Mouse (Mus musculus): ENCODE measurements around the gene Samm50.
A peak's percentile ranks its signal among the peaks of the same experiment; 100 is the strongest.

Gene Samm50

DNA sequence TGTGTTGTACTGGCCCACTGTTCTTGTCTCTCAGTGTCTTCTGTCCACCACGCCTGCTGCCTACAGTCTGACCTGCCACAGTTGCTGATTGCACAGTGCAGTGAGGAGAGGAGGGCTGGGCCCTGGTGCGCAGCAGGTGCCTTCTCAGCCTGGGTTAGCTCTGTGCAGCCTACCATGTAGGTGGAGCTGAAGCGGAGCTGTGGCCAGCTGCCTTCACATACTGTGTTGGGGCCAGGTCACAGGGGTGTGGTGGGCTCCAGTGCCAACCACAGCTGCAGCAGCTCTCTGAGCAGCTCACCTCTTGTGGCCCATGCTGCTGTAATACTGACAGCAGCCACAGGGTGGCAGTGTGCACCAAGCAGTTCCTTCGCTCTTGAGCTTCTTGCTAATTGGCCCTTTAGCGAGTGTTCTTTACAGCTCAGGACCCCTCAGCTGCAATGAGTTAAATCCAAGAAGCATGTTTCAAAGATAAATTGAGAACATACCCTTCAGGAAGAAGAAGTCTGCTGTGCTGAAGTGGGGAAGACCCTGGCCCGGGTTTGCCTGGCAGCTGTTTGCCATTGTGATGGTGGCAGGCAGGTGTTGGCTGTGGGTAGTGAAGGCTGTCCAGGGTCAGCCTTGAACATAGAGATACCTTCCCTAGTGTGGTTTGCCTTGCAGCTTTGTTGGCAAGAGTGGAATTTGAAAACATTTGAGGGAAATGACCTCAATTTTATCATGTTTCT, 20.2 kb downstream of the Samm50 start:
- peak; percentile 90 to 93 for DNase-seq

GRCm38 (mm10) chr15:84212756-84213105, 20.7 kb downstream of the Samm50 start:
- DNase-seq: peak in 1 of 2 experiments; percentile 29

DNA sequence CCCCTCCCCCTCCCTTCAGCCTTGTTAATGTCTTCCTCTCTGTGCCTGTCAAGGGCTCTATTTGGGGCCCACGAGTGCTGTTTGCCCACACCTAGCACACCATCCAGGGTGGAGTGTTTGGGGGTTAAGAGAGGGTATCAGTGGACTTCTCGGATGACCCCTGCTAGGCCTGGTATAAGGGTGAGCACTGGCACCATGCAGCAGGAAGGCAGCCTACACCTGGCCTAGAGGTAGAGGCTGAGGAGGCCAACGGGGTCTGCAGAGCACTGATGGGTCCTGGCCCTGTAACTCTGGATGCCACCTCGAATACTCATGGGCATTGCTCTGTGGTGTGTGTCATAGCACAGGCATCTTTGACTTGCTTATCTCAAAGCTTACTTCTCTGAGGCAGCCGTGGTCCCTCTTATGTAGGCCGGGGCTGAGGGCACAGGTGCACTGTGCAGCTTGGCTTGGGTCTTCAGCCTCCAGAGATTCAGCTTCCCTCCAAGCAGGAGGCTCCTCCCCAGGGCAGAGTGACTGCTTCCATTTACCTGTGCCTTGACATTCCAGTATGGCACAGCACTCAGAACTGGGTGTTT, 21.2 kb downstream of the Samm50 start:
- no peak for DNase-seq

DNA sequence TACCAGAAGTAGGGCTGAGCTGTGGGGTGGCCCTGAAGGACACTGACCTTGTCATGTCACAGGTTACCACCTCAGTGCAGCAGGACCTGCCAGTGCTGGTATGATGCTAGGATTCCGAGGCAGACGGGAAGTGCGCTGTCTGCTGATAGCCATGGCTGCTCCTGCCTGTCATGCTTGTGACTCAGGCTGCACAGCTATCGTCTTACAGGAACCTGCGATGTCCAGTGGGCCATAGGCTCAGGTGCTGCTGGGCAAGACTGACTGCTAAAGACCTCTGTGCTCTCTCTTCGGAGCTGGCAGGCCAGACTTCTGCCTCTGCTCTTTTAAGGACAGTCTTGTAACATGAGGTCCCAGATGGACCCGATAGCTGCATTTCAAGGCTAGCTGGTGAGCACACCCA, 22.4 kb downstream of the Samm50 start:
- DNase-seq: no peak

DNA sequence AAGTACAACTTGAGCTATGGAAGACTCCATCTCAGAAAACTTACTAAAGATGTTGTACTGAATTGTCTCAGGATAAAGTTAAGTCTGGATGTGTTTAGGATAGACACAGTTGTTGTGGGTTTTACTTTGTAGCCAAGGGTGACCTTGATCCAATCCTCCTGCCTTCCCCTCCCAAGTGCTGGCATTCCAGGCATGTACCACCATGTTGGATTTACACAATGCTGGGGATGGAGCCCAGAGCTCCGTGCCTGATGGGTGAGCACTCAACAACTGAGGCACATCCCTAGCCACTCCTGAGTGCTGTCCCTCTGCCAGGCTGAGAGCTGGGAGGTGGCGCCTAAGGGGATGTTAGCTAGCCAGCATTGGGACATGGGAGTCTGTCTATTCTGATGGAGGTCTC, 23.2 kb downstream of the Samm50 start:
- DNase-seq: no peak

- DNase-seq: no peak
Observed at GRCm38 (mm10) chr15:84216026-84216425, 24.0 kb downstream of the Samm50 start.

DNA sequence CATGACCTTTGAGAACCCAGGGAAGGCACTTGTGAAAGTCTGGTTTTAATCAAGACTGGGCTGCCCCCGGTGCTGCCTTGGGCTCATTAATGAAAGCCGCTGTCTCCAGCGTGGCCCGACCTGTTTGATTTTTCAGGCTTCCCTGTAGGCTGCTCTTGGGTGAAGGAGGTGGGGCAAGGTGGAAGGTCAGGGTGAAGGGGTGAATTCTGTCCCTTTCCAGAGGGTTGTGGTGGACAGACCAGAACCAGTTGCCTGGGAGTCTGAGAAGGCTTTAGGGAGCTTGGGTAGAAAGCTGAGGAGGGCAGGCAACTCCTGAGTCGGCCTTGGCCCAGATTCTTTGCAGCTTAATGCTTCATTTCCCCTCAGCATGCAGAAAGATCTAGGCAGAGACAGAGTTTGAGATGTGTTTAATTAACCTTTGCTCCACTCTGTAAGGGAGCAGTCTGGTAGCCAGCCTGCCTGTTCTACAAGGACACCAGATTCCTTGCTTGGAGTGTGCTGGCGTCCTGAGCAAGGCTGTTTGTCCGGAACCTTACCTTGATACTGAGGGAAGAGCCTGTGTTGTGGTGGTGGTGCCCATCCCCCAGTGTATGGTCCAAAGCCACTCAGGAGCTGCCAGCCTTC, 24.5 kb downstream of the Samm50 start:
- DNase-seq: no peak

DNA sequence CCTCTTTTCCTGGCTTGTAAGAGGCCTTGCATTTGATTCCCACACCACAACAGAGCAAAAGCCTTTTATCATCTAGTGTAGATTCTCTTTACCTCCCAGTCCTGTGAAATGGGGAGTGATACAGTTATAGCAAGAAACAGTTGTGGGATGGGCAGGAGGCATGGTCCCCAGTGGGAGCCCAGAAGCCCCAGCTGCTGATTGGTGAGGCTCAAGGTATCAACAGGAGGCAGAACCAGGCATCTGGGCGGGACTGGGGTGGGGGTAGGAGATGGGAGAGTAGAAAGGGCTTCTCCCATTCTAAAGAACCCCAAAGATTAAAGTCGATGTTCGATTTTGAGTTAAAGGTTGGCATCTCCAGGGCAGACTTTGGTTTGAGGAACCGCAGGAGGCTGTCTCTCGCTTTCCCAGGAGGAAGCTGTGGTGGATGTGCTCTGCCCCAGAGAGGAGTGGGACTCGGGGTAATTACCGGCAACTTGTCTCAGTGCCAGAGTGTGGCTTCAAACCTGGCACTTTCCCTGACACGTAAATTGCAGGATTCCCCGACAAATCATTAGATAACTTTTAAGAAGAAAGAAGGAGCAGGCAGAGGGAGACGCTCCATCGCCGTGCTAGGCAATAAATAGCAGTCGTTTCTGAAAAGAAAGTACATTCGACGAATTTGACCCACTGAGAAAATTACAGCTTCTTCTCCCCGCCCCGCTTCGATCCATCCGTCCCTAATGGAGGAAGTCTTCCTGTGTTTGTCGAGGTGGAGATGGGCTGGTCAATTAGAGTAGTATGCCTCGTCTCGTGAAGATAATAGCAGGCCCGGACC, 26.1 kb downstream of the Samm50 start:
- DNase-seq: no peak

DNA sequence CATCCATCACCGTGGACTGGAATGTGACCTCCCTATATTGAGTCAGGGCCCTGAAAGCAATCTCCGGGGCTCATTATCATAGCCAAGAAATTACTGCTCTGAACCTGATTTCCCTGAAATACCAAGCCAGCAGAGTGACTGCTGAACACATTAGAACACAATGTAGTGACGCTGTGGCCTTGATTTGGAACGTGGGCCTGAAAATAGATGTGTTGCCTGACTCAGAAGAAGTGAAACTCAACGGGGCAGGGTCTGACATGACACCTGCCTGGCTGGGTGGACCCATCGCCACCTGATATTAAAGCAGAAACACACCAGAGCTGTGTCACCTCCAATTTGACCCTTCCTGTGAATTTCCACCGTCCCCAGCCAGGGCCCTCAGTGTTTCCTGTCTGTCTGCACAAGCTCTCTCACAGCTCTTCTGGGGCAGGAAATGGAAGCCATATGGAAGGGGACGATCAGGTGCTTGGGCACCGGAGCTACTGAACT, 26.8 kb downstream of the Samm50 start:
- no peak for DNase-seq

DNA sequence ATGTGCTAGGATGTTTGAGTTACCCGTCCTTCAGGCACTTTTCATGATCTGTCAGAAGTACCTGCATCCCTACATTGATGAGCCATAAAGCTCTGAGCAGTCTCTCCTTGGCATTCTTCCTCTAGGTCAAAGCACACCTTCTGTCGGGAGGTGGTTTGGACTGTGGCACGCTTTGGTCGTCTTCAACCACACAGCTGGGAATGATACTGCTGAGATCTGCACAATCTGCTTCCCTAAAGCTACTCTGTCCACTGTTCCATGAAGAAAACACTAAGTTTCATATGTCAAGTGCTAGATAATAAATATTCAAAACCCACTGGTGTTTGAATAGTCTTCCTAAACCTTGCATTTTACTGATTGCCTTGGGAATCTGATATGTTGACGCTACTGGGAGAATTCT, 29.5 kb downstream of the Samm50 start:
- DNase-seq: no peak

DNA sequence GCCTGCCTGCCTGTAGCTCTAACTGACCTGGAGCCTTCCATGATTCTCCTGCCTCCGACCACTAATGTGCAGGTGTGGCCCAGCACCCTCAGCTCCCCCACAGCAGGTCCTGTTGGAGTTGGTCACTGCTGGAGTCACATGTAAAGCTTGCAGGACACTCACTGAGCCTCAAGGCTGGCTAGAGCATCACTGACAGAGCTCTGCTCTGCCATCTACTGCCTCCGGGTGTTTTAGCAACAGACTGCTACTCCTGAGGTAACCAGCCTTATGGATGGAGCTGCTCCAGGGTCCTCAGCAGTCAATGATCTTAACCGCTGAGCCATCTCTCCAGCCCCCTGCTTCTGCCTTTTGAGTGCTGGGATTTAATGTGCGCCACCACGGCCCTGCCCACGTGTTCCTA, 31.4 kb downstream of the Samm50 start:
- DNase-seq: peak in 1 of 2 experiments; percentile 41

- DNase-seq: no peak
Observed at GRCm38 (mm10) chr15:84224779-84225178, 32.7 kb downstream of the Samm50 start.

- no peak for DNase-seq
Observed at GRCm38 (mm10) chr15:84226918-84227317, 34.9 kb downstream of the Samm50 start.

DNA sequence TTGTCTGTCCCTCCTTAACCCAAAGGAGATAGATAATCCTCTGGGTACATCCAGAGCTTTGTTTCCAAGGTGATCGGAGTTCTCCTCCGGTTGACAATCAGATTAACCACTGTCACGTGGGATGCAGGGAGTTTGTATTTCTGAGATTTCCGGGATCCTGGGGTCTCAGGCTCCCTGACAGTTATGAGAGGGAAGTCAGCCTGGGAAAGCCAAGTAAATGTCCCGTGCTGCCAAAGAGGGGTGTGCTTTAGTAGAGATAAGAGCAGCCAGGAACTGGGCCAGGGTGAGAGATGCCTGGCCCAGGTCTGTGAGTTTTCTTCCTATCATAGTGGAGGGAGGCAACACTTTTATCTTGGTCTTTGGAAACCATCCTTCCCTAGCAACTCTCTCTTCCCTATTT, 38.6 kb downstream of the Samm50 start:
- DNase-seq: no peak

DNA sequence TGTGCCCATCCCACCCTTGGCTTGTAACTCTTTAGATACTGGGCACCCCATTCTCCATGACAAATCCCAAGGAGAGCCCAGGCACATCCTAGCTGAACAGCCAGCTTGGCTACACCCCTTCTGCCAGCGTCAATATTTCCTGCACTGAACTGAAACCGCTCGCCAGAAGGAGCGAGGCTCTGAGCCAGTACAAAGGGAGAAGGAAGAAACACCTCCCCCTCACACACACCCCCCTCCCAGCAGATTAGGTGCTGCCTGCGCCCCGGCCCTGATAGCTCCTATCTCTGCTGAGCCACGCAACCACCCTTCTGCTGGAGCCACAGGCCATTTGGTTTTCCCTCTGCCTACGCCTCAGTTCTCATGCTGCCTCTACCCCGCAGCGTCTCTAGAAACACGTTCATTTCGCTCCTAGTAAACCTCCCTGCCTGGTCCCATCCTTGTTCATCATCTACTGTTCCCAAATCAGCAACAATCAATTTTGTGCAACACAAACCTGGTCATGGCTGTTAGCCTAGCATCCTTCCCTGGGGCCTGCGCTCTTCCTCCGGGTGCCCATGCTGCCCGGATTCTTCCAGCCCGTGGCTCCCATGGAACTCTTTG, 39.2 kb downstream of the Samm50 start:
- peak; percentile 61 to 65 for DNase-seq

DNA sequence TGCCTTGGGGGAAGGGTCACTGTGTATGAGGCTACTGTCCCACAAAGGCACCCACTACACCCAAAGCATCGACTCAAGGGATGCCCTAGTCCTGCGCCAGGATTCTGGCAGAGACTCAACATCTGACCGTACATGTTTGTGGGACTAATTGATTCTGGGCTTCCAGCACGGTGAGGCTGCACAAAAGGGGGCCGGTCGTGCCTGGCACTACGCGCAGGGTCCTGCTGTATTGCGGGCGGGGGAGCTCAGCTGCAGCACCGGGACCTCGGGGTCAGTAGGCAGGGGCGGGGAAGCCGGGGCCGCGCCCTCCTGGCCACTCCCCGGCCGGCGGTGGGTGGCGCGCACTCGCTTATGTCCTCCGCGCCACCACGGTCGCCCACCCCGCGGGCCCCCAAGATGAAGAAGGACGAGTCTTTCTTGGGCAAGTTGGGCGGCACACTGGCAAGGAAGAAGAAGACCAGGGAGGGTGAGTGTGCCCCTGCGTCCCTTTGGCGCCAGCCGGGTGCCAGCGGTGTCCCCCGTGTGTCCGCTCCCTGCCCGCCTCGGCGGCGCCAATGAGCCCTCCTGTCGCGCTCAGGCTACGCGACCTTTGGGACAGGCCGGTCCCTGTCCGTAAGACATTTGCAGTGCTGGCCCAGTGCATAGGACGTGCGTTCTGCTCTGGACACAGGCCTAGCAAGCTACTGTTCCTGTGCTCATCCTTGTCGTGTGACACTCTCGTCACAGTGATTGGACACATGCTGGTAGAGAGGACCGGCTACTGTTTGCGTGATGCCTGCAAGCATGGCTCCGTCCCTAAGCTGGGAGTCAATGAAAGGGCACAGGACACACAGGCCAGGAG, 39.9 kb downstream of the Samm50 start, which contains the start of gene Parvb:
TSS of gene Parvb (plus strand) at position 323 of the 841 bp plus-strand sequence.
- peak; percentile 64 to 66 for DNase-seq

DNA sequence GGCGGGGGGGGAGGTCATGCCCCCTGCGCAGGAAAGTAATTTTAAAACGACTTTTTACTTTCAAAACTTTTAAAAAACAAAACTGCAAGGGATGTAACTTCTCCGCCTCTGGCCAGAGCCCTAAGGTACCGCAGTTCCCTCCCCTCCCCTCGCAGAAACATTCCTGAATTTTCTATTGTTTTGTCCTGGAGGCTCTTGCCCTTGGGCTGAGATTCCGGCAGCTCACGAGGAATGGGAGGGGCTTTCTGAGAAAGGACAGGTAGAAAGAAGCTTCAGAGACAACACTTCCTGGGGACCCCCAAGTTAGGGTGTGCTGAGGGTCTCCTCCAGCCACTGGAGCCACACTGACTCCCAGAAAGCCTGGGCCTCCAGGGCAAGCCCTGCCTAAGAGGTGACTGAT, 40.6 kb downstream of the Samm50 start:
- DNase-seq: no peak

DNA sequence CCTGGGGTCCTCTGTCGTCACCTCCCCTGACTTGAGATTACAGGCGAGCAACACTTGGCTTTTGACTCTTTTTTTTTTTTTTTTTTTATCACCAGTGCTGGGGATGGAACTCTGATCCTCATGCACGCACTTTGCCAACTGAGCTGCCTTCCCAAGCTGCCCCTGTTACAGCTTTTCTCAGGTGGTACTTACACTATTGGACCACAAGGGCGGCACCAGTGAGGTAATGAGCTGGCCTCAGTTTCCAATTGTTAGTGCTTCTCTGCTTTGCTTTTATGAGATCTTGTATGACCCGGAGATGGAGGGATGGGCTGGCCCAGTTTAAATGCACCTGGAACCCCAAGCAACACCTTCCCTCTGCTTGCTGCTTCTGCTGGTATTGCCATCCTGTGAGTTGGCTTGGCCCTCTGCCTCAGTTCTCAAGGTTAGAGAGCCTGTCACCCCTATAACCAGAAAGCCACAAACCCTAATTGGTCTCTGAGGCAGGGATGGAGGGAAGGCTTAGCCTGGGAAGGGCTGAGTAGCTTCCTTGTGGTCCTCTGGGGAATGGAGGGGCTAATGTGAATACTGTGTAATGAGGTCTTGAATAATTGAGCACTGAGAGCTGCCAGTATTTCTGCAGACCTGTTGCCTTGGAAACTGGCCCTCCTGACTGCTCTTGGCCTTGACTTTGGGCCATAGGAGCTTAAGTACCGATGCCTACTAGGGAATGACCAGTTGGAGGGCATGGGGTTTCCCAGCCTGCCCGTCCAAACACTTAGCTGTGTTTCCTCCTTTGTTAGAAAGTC, 42.9 kb downstream of the Samm50 start:
- DNase-seq: no peak

DNA sequence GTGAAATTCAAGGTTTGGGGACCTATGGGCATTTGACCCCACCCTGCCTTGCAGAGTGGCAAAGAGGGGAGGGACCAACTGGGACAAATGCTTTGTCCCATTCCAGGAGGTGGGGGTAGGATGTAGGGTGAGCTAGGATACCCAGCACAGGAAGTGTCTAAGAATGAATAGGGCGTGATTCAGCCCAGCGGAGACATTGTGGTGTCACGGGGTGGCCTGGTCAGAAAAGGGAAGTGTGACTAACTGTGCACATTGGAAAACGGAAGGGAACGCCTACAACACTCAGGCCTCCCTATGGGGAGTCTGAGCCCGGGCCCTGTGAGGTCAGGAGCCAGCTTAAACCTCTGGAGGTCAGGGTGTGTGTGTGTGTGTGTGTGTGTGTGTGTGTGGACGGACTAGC, 43.6 kb downstream of the Samm50 start:
- no peak for DNase-seq

GRCm38 (mm10) chr15:84238552-84238951, 46.5 kb downstream of the Samm50 start:
- no peak for DNase-seq

DNA sequence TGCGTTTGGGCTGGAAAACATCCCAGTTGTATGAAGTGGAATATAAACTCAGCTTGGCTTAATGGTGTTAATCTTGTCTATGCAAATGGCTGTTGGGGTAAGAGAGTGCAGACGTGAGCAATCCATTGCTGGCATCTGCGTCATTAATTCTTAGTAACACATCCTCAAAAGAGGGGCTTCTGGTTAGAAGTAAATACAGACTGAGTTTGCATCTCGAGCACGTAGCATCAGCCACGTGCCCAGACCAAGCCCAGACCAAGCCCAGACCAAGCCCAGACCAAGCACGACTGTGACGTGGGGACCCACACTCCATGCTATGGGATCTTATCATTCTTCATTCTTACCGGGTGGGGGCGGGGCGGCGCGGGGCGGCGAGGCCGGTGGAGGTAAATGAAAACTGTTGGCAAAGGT, 47.0 kb downstream of the Samm50 start:
- no peak for DNase-seq
